Mouse (Mus musculus): ENCODE results near the gene Rapgef4. TPM values are rescaled to one million over a fixed set of nuclear protein-coding genes. Genes with fewer than 3 reads are reported as not detected.
A peak's percentile ranks its signal among the peaks of the same experiment; 100 is the strongest.

The Rapgef4 gene
- polyA plus RNA-seq, 1 experiment from 2014 or later = 16.7 TPM

DNA sequence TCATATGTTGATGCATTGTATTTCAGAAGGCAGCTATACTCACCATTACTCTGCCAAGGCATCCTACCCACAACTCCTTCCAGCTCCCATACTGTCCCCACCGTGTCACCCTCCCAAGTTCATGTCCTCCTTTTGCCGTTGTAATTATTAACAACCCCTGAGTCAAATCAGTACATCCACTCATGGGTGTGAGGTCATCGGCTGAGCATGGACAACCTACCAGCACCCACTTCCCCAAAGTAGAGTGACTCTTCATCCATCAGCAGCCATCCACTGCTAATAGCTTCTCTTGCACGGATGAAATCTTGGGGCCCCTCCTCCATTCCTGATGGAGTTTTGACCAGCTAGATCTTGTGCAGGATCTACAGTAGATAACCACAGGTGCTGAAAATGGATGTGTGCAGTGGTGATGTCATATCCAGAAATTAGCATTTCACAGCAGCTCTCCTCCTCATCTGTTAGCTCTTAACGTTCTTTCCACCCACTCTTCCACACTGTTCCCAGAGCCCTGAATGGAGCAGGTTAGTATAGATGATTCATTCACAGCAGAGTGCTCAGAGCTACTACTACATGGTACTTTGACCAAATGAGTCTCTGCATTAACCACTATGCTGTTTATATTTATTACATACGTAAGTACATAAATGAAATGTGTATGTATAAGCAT lies 281.9 kb downstream of the Rapgef4 start:
- Histone ChIP-seq H3K4me2 (no peak overlapping the region), H3K27me3 (no peaks in the 10 kb centered on the region), H3K9ac (no peak overlapping the region), H3K36me3 (no peaks in the 10 kb centered on the region), H3K4me3 (no peak overlapping the region), H3K27ac (no peak overlapping the region), H3K4me1 (replicated peaks) (no peaks in the 10 kb centered on the region), H3K9me3 (no peaks in the 10 kb centered on the region; the same call in 1 of the 2 replicates)
- 89% methylated on average over 6 of the region's 6 CpGs for WGBS
- ATAC-seq (ENCODE audit: low FRiP score) = no peak

DNA sequence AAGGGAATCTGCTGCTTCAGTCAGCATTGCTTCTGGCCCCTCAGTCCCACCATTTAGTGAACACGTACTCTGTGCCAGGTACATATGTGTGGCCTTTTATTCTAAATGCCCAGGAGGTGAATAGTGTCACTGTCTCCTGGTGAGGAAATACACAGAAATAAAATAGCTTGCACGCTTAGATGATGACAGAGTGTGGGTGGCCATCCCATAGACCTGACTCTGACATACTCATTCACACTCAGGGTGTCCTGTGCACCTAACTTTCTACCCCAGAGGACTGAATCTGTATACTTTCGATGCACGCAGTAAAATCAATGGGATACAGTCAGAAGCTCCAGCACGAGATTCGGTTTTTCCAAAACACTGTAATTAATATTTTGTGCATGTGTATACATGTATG lies 286.4 kb downstream of the Rapgef4 start:
- Histone ChIP-seq H3K27me3 (no peaks in the 10 kb centered on the region), H3K4me1 (replicated peaks) (no peaks in the 10 kb centered on the region), H3K4me3 (no peak overlapping the region), H3K9me3 (no peaks in the 10 kb centered on the region; the same call in 1 of the 2 replicates), H3K9ac (no peak overlapping the region), H3K4me2 (no peak overlapping the region), H3K27ac (no peak overlapping the region), H3K36me3 (no peaks in the 10 kb centered on the region)
- 92% methylated on average over 6 of the region's 6 CpGs for WGBS
- ATAC-seq (ENCODE audit: low FRiP score) = no peak

DNA sequence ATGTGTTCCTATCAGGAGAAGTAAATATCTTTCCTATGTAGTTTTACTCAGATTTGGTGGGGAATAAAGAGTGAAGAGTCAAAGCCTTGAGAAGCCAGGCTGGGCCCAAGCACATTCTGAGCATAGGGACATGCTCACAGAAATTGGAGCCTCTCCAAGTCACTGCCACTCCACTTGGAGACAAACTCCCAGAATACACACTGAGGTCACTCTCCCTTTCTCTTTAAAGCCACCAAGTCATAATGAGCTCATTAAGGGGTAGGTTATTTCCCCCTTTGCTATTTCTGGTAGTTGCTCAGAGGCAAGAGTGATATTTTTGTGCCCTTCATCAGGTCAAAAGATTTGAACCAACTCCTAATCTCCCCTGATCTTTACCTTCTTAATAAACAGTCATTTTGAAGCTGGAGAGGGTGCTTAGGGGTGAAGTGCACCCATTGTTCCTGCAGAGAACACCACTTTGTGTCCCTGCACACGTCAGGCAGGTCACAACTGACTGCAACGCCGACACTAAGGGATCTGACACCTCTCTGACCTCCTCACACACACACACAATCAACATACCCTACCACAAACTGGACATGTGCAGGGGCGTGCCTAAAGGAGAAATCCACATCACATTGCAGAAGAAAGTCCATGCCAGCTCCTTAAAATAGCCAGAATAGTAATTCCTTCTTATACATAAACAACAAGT lies 288.8 kb downstream of the Rapgef4 start:
- no peaks in the 10 kb centered on the region for H3K4me1 ChIP-seq (replicated peaks)
- 82% methylated on average over 4 of the region's 4 CpGs for WGBS
- H3K27ac ChIP-seq = no peak overlapping the region
- no peak overlapping the region for H3K4me3 ChIP-seq
- no peak for ATAC-seq (ENCODE audit: low FRiP score)
- H3K4me2 ChIP-seq = no peak overlapping the region
- no peaks in the 10 kb centered on the region; the same call in 1 of the 2 replicates for H3K9me3 ChIP-seq
- no peaks in the 10 kb centered on the region for H3K27me3 ChIP-seq
- H3K36me3 ChIP-seq = no peaks in the 10 kb centered on the region
- no peak overlapping the region for H3K9ac ChIP-seq

DNA sequence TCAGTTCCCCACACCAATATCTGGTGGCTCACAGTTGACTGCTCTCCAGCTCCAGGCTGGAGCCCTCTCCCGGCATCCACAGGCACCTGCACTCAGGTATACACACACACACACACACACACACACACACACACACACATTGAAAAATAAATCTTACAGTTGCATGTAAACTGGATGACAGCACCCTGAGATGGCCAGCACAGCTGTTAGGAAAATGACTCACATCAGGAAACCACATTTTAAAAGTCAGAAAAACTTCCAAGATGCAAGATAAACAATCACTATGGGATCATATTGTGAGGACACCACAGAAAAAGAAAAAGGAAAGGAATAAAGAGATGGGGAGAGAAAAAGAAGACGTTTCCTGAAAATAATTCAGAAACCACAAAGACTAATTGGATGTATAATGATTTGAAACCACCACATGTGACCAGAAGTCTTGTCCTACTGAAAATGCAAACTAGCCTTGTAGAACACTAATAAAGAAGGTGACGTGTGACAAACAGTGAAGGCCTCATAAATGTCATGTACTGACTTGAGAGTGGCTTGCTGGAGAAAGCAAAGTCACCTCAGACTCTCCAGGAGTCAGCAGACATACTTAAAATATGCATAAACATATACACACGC lies 297.3 kb downstream of the Rapgef4 start:
- WGBS = 79% methylated on average over 4 of the region's 4 CpGs
- Histone ChIP-seq H3K4me1 (replicated peaks) (no peaks in the 10 kb centered on the region), H3K9ac (no peak overlapping the region), H3K9me3 (no peaks in the 10 kb centered on the region), H3K36me3 (no peaks in the 10 kb centered on the region), H3K4me2 (no peak overlapping the region), H3K27me3 (no peaks in the 10 kb centered on the region), H3K4me3 (no peak overlapping the region), H3K27ac (no peak overlapping the region)
- no peak for ATAC-seq (ENCODE audit: low FRiP score)

DNA sequence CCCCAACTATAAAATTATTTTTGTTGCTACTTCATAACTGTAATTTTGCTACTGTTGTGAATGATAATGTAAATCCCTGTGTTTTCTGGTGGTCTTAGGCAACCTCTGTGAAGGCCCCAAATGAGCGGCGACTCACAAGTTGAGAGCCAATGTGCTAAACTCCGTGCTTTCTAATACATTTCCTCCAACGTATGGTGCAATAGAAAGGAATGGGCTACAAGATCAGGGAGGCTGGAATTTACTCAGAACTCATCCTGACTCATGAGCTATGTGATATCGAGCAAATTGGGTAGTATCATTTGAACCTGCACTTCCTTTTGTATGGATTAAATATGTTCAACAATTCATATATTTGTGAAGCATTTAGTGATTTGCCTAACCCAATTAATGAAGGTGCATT lies 299.5 kb downstream of the Rapgef4 start:
- Histone ChIP-seq H3K4me3 (no peak overlapping the region), H3K4me1 (replicated peaks) (peaks cover 3% of the 10 kb centered on the region; the same call in 1 of the 2 replicates), H3K4me2 (no peak overlapping the region), H3K36me3 (no peaks in the 10 kb centered on the region), H3K27ac (no peak overlapping the region), H3K9me3 (no peaks in the 10 kb centered on the region), H3K9ac (no peak overlapping the region), H3K27me3 (peaks cover 11% of the 10 kb centered on the region)
- no peak for ATAC-seq (ENCODE audit: low FRiP score)
- 91% methylated on average over 5 of the region's 5 CpGs for WGBS

DNA sequence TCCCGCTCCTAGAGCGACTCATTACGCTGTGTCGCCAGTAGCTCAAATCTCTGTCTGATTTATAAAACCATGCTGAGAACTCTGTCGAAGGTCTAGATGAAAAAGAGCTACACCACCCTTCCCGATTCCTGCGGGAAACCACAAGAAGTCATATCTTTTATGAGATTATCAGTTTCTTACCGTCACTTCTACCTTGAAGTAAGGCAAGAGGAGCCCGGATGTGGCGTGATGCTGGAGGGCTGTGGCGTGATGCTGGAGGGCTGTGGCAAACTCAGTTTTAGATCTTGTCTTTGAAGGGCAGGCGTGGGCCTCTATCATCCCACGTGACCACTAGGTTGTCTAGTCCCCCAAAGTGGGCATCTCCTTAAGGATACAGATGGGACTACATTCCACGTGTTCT lies 300.9 kb downstream of the Rapgef4 start:
- Histone ChIP-seq H3K27ac (no peak overlapping the region), H3K4me1 (replicated peaks) (peaks cover 10% of the 10 kb centered on the region), H3K27me3 (peaks cover 11% of the 10 kb centered on the region), H3K4me2 (no peak overlapping the region), H3K4me3 (no peak overlapping the region), H3K9me3 (no peaks in the 10 kb centered on the region), H3K9ac (no peak overlapping the region), H3K36me3 (no peaks in the 10 kb centered on the region)
- no peak for ATAC-seq (ENCODE audit: low FRiP score)
- 93% methylated on average over 14 of the region's 14 CpGs for WGBS

DNA sequence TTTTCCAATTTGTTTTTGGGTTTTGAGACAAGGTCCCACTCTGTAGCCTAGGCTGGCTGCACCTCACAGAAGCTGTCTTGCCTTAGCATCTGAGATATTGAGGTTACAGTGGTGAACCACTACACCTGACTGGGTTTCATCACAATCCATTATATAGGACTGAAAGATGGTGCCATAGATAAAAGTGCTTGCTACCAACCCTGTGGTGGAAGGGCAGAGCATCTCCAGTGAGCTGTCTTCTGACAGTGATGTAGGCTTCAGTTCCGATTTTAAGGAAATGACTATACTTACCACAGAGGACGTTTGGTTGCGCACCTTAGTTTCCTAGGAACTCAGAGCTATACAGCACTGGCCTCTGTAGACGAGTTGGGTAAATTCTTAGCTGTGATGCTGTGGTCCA lies 301.7 kb downstream of the Rapgef4 start:
- H3K4me1 ChIP-seq (replicated peaks) = peaks cover 10% of the 10 kb centered on the region
- H3K4me2 ChIP-seq = no peak overlapping the region
- WGBS = 84% methylated on average over 4 of the region's 4 CpGs
- H3K27ac ChIP-seq = no peak overlapping the region
- ATAC-seq (ENCODE audit: low FRiP score) = no peak
- no peaks in the 10 kb centered on the region for H3K36me3 ChIP-seq
- H3K4me3 ChIP-seq = no peak overlapping the region
- H3K9me3 ChIP-seq = no peaks in the 10 kb centered on the region
- H3K9ac ChIP-seq = no peak overlapping the region
- H3K27me3 ChIP-seq = peaks cover 11% of the 10 kb centered on the region

DNA sequence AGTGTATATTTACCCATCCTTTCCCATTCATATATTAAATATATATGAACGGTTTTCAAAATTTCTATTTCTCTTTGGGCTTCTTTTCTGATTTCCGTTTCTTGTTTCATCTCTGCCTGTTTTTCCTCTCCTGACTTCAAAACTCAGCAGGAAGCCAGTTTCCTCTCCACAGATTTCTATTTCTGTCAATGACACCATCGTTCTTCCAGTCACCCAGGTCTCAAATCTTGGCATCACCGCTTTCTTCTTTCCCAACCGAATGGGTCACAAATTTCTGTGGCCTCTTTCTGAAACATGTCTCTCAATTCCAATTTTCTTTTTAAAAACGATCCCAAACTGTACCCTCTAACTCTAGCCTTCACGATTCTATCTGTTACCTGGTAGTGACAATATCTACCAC lies 303.6 kb downstream of the Rapgef4 start:
- WGBS = 75% methylated on average over 7 of the region's 7 CpGs
- Histone ChIP-seq H3K4me2 (no peak overlapping the region), H3K27ac (no peak overlapping the region), H3K9ac (no peak overlapping the region), H3K4me1 (replicated peaks) (peaks cover 10% of the 10 kb centered on the region), H3K9me3 (no peaks in the 10 kb centered on the region), H3K36me3 (no peaks in the 10 kb centered on the region), H3K4me3 (no peak overlapping the region), H3K27me3 (peaks cover 11% of the 10 kb centered on the region)
- no peak for ATAC-seq (ENCODE audit: low FRiP score)

DNA sequence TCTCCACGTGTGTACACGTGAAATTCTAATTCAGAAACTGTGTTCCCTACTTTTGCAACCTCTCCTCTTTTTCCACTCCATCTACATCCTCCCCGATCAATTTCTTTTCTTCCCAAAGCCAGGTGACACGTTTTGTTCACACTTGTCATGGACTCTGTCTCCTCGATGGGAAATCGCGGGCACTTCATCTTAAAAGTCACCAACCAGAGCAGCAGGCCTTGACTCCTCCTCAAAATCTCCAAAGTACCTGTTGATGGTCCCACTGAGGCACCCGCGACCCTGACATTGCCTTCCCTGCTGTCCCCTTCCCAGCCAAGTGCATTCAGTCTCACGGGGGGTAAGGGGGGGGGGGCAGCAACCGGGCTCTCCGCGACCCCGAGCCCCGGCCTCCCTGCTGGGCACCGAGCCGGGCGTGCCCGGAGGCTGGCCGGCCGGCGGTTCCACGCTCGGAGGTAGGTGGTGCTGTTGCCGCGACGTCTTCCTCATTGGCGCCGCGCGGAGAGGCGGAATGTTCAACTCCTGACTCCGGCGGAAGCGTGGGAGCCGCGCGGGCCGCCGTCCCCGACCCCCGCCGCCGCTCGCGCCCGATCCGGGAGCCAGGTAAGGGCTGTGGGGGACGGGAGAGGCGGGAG lies 304.3 kb downstream of the Rapgef4 start, which contains the start of gene Map3k20:
TSS of gene Map3k20 (plus strand) at position 382 of the 632 bp plus-strand sequence.
- Histone ChIP-seq H3K27ac (no peak within 1 kb of the TSS), H3K36me3 (no peaks in the 10 kb centered on the region), H3K9ac (peak within 1 kb of the TSS; percentile 84), H3K9me3 (no peaks in the 10 kb centered on the region), H3K4me2 (peak within 1 kb of the TSS; percentile 97), H3K4me1 (replicated peaks) (peaks cover 10% of the 10 kb centered on the region), H3K4me3 (peak within 1 kb of the TSS; percentile 75), H3K27me3 (peaks cover 11% of the 10 kb centered on the region)
- ATAC-seq (ENCODE audit: low FRiP score) = peak; percentile 57; the same call in 1 of the 2 replicates
- WGBS = 1% methylated on average over 50 of the region's 50 CpGs

DNA sequence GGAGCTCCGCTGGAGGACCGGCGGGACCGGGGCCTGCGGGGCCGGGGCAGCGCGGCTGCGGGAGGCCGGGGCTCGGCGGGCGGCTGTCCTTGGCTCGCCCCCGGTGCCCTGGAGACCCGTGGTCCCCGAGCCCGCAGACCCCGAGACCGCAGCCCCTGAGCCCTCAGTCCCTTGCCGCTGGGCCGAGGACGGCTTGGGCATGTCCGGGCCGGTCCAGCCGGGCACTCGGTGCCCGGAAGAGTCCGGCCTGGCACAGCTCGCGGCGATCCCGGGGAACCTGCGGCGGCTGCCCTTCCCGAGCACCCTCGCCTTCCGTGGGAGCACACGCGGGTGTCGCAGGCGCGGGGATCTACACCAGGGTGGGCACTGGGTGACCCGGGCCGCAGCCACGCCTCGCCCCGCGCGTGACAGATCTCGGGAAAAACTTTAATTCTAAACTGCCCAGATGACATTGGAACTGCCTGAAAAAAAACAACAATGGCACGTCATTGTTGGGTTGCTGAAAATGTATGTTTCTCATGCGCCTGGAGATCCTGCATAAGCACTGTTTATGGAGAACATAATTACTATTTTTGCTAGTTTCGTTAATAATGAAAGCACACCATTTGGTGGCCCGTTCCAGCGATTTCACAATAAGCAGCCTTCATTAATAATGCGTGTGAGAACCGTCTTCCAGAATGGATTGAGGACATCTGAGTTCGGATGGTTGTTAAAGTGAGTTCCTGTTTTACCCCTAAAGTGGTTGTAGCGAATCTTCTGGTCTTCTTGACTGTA lies 305.0 kb downstream of the Rapgef4 start:
- WGBS = under 1% methylated on average over 59 of the region's 60 CpGs
- H3K4me1 ChIP-seq (replicated peaks) = peaks cover 10% of the 10 kb centered on the region
- no peaks in the 10 kb centered on the region for H3K36me3 ChIP-seq
- H3K9ac ChIP-seq = peak overlapping the region; percentile 84
- peaks cover 11% of the 10 kb centered on the region for H3K27me3 ChIP-seq
- peak overlapping the region; percentile 97 for H3K4me2 ChIP-seq
- H3K4me3 ChIP-seq = peak overlapping the region; percentile 75
- ATAC-seq (ENCODE audit: low FRiP score) = peak; percentile 71; the same call in 1 of the 2 replicates
- no peak overlapping the region for H3K27ac ChIP-seq
- no peaks in the 10 kb centered on the region for H3K9me3 ChIP-seq

DNA sequence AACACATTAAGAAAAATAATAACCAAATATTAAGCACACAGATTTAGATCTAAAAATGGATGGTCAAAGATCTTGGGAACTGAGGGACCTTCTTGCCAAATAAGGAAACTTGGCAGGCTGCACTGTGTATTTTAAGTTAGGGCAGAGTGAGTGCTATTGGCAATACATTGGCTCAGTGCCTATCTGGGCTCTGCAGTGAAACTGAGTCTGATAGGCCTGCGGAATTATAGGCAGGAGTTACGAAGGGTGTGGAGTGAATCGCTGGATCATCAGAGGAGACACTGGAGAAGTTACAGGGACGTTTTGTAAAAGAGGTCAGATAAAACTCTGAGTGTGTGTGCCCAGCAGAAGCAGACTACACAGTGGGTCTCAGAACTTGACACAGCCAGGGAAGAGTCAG lies 306.1 kb downstream of the Rapgef4 start:
- WGBS = 65% methylated on average over 4 of the region's 4 CpGs
- H3K27me3 ChIP-seq = peaks cover 11% of the 10 kb centered on the region

More for the DNA sequence above, 306.1 kb downstream of the Rapgef4 start:
- H3K4me3 ChIP-seq = no peak overlapping the region
- ATAC-seq (ENCODE audit: low FRiP score) = no peak
- H3K9me3 ChIP-seq = no peaks in the 10 kb centered on the region
- H3K4me1 ChIP-seq (replicated peaks) = peaks cover 10% of the 10 kb centered on the region
- no peak overlapping the region for H3K4me2 ChIP-seq
- H3K36me3 ChIP-seq = no peaks in the 10 kb centered on the region
- no peak overlapping the region for H3K27ac ChIP-seq
- H3K9ac ChIP-seq = no peak overlapping the region
